Mouse (Mus musculus): ENCODE measurements around the gene Foxo3. TPM values are rescaled to one million over a fixed set of nuclear protein-coding genes. Genes with fewer than 3 reads are reported as not detected.

Foxo3 gene
- total RNA-seq, 2 experiments from 2014 or later = 118 to 181 TPM

GRCm38 (mm10) chr10:42277476-42278306 lies 1.1 kb upstream of the Foxo3 start:
- peak; percentile 74 for ATAC-seq (replicated peaks; ENCODE audit: low FRiP score, poor library complexity, severe bottlenecking)

- ATAC-seq (replicated peaks; ENCODE audit: low FRiP score, poor library complexity, severe bottlenecking) = no peak
Measured at GRCm38 (mm10) chr10:42275871-42276501, 569 bp downstream of the Foxo3 start.

GRCm38 (mm10) chr10:42275401-42275870 lies 1.1 kb downstream of the Foxo3 start:
- ATAC-seq (replicated peaks; ENCODE audit: low FRiP score, poor library complexity, severe bottlenecking) = no peak

GRCm38 (mm10) chr10:42274712-42275400 lies 1.7 kb downstream of the Foxo3 start:
- no peak for ATAC-seq (replicated peaks; ENCODE audit: low FRiP score, poor library complexity, severe bottlenecking)

- ATAC-seq (replicated peaks; ENCODE audit: low FRiP score, poor library complexity, severe bottlenecking) = peak; percentile 41
Measured at GRCm38 (mm10) chr10:42273760-42274691, 2.5 kb downstream of the Foxo3 start.

- ATAC-seq (replicated peaks; ENCODE audit: low FRiP score, poor library complexity, severe bottlenecking) = no peak
Measured at GRCm38 (mm10) chr10:42273403-42273759, 3.2 kb downstream of the Foxo3 start.

GRCm38 (mm10) chr10:42271454-42272230 lies 4.9 kb downstream of the Foxo3 start:
- ATAC-seq (replicated peaks; ENCODE audit: low FRiP score, poor library complexity, severe bottlenecking) = no peak

- no peak for ATAC-seq (replicated peaks; ENCODE audit: low FRiP score, poor library complexity, severe bottlenecking)
Measured at GRCm38 (mm10) chr10:42270277-42271083, 6.1 kb downstream of the Foxo3 start.

GRCm38 (mm10) chr10:42269281-42270025 lies 7.1 kb downstream of the Foxo3 start:
- ATAC-seq (replicated peaks; ENCODE audit: low FRiP score, poor library complexity, severe bottlenecking) = no peak

- ATAC-seq (replicated peaks; ENCODE audit: low FRiP score, poor library complexity, severe bottlenecking) = no peak
Measured at GRCm38 (mm10) chr10:42267811-42268545, 8.6 kb downstream of the Foxo3 start.

GRCm38 (mm10) chr10:42265021-42265689 lies 11.4 kb downstream of the Foxo3 start:
- ATAC-seq (replicated peaks; ENCODE audit: low FRiP score, poor library complexity, severe bottlenecking) = peak; percentile 86

- ATAC-seq (replicated peaks; ENCODE audit: low FRiP score, poor library complexity, severe bottlenecking) = no peak
Measured at GRCm38 (mm10) chr10:42264195-42264594, 12.4 kb downstream of the Foxo3 start.

- ATAC-seq (replicated peaks; ENCODE audit: low FRiP score, poor library complexity, severe bottlenecking) = no peak
Measured at GRCm38 (mm10) chr10:42263701-42264100, 12.9 kb downstream of the Foxo3 start.

GRCm38 (mm10) chr10:42262061-42262460 lies 14.5 kb downstream of the Foxo3 start:
- ATAC-seq (replicated peaks; ENCODE audit: low FRiP score, poor library complexity, severe bottlenecking) = no peak

- no peak for ATAC-seq (replicated peaks; ENCODE audit: low FRiP score, poor library complexity, severe bottlenecking)
Measured at GRCm38 (mm10) chr10:42261103-42261502, 15.5 kb downstream of the Foxo3 start.

GRCm38 (mm10) chr10:42260523-42260922 lies 16.0 kb downstream of the Foxo3 start:
- ATAC-seq (replicated peaks; ENCODE audit: low FRiP score, poor library complexity, severe bottlenecking) = peak; percentile 77

Data from erythroid progenitor cell, adult 5-6 weeks (primary cell).